Mouse (Mus musculus) cortical plate, adult 2 months (tissue): ENCODE data around the gene Fbxw4.

Experiments
- CTCF ChIP-seq: fragments of 200-500 bp; IDR thresholded peaks from 2 replicates; pipeline ENCODE4 v1.5.1; 2011; ENCODE audit warnings: mild to moderate bottlenecking, control low read depth, low read length; ENCODE audit not compliant: insufficient read depth; ENCODE audit errors: extremely low read depth
- POLR2A ChIP-seq: fragments of 200-500 bp; IDR thresholded peaks from 2 replicates; pipeline ENCODE4 v1.6.1; 2011; ENCODE audit warnings: mild to moderate bottlenecking, low read length, control low read depth; ENCODE audit not compliant: insufficient read depth; ENCODE audit errors: extremely low read depth

- TF ChIP-seq CTCF = no peak
- no peak for TF ChIP-seq POLR2A
Measured at GRCm38 (mm10) chr19:45619744-45620501, 40.2 kb downstream of the Fbxw4 start.
